Mouse (Mus musculus): Measurements from ENCODE around the gene Rasl11b. TPM values are rescaled to one million over a fixed set of nuclear protein-coding genes. Genes with fewer than 3 reads are reported as not detected.

Gene Rasl11b
- total RNA-seq, 2 experiments from 2014 or later: 2.3 to 2.8 TPM

Other genes starting within 250 kb of the Rasl11b start
- 10 to 100 TPM; 11.8 to 14.1 TPM for gene Usp46, start 126.9 kb upstream of the Rasl11b start, total RNA-seq (2021)